Mouse (Mus musculus): ENCODE data around the gene Senp1.
A peak's percentile ranks its signal among the peaks of the same experiment; 100 is the strongest.

Gene Senp1

DNA sequence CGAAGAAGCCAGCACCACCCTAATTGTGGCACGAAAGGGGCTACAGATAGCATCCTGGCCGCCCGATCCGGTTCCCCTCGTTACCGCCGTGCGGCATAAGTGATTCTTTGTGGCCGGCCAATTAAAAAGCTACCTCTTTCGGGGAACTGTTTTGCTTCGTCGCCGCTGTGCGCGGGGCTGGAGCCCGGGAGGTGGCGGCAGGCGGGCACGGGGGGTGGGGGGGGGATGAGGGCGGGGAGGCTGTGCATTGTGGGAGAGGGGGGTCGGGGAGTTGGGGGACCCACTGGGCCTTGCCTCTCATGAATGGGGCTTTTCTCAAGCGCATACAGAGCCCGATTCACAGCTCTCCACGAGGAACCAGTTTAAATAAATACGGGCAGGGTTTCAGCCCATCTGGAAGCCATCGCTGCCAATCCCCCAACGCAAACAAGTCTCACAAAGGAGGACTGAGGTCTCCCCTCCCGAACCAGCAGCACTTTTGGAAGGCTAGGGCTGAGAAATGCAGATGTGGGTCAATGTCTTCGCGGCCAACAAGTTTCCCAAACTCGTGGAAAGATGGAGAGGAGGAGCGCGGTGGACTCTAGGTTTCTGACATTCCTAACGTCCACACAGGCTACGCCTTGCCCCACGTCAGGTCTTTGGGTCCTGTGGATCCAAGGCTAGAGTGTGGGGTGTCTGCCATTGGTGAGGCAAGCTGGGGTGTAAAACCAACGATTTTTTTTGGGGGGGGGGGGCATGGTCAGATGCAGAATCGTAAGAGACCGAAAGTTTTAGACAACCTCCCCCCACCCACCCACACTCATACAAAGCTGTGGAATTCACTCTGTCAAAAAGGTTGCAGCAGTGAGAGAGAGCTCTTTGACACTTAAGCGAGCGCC, 91.2 kb downstream of the Senp1 start:
- no peak for DNase-seq (ENCODE audit: low spot score)

- no peak for DNase-seq (ENCODE audit: low spot score)
Measured at GRCm38 (mm10) chr15:98001321-98002112, 92.0 kb downstream of the Senp1 start.

DNA sequence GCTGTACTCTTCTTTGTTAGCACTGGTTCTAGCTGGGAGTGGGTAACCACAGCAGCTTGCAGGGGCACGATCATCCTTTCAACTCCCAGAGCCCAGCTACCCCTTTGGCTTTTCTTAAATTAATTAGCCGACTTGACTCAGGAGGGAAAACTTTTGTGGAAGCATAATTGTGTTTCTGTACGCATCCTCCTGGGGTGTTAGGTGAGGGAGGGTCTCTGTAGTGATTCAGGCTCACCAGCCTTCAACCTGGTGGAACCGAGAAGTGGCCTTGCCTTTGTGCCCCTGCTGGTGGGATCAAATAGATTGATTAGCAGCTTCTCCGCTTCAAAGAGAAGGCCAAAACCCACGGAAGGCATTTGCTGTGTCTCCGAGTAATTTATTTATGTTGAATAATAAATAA, 93.6 kb downstream of the Senp1 start:
- no peak for DNase-seq (ENCODE audit: low spot score)

- DNase-seq (ENCODE audit: low spot score) = no peak
Measured at GRCm38 (mm10) chr15:97999546-97999945, 94.0 kb downstream of the Senp1 start.

DNA sequence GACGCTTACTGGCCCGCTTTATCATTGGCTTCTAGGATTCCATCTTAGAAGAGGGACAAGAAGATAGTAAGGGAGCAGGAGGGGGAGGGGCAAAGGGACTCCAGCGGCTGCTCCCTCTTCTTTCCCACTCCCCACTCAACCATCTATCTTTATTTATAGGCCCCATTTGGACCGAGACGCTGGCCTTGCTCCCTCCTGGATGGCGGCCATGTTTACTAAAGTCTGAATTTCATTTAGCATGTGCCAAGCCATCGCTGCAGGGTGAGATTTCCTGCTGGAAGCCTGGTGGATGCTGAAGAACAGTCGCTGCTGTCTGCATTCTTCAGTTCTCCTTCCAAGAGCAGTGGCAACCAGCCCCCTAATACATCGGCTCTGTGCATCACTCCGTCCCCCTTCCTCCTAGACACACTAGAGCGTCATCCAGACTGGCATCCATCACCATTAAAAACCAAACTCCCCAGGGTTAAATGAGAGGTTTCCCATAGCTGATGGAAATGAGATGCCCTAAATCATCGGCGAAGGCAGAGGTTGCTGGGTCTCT, 96.8 kb downstream of the Senp1 start:
- no peak for DNase-seq (ENCODE audit: low spot score)

DNA sequence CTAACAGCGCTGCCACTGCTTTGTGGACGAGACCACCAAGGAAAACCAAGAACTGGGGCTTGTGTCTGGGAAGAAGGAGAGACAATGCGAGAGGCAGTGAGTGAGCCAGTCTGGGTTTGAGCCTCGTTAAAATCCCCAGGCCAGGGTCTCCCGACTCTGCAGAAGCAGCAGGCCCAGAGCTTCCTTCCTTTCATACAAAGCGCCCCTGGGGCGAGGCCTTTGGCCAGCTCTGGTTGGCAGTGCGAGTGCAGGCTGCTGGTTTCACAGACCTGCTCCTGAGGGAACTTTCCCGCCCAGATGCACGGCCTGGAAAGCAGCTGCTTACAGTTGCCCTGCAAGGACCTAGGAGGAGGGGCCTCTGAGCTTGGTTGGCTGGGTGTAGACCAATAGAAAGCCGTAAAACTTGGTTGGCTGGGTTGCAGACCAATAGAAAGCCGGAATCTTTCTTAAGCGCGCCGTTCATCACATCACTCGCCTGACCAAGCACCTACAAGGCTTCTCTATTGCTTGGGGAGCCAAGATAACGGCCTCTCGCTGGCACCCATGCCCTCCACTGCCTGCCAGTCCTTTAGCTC, 100.7 kb downstream of the Senp1 start:
- DNase-seq (ENCODE audit: low spot score) = peak; percentile 74

- no peak for DNase-seq (ENCODE audit: low spot score)
Measured at GRCm38 (mm10) chr15:97992027-97992711, 101.4 kb downstream of the Senp1 start.

DNA sequence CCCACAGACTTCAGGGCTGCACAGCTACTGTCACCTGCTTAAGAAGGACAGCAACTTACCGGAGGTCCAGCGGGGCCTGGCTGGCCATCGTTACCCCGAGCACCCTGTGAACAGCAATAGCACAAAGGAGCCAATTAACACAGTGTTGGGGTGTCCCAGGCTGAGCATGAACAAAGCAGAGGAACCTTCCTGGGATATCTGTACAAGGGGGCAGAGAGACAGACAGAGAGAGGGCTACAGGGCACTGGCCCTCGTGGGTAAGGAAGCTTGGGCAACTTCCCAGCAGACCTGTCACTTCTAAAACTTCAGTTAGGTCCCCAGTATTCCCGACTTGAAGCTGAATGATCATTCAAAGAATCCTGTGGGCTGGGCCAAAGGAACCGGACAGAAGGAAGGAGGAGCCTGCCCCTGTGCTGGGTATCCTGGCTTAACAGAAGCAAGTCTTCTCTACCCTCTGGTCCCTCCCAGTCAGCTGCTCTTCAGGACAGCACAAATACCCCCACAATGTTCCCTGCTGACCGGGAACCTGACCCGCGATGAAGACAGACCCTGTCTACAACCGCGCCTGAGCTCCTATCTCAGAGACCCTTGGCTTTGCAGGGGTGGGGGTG, 102.2 kb downstream of the Senp1 start:
- no peak for DNase-seq (ENCODE audit: low spot score)

DNA sequence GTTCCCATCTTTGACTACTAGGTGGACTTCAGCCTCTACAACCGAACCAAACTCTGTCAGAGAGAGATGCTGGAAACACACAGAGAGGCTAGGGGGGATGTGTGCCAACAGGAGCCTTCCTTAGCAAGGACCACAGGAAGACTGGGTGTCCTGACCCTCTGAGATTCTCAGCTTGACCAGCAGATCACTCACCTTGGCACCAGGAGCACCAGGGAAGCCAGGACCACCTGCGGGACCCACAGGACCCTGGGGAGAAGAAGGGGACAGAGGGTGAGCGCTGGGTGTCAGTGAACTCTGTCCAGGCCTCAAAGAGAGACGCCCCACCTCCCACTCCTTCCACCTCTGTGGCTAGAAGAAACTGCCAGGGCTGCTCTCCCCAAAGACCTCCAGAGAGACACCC, 102.8 kb downstream of the Senp1 start:
- no peak for DNase-seq (ENCODE audit: low spot score)

DNA sequence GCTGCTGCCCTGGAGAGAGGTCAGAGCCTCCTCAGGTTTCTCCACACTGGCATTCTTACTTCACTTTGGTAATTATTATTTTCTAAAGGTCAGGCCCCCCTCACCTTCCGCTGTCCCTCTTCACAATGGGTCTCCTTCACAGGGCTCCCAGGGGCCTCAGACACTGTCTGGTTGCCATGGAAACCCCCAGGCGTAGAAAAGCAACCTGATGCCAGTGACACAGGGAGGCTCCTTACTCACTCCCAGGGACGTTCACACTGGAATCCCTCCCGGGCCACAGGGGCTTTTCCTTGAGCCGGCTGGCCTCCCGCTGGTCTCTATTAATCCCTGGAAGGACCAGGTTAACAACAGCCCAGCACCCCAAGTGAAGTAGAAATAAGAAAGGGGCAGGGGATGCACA, 103.4 kb downstream of the Senp1 start:
- DNase-seq (ENCODE audit: low spot score) = peak; percentile 22

DNA sequence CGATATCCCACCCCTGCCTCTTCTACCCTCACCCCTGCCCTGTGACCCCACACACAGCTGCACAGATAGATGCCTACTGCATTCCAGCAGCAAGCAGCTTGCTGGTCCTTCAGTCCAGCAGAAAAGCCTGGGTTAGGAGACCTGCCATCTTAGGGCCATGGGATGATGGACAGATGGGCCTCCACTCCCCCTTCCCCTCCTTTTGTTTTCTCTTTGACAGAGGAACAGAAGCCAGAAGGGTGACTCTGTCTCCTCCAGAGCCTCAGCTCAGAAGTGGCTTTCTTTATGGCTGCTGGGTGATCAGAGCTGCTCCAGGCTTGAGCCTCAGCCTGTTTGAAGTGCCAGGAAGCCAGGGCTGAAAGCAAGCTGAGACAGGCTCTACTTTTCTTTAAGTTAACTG, 104.0 kb downstream of the Senp1 start:
- no peak for DNase-seq (ENCODE audit: low spot score)

All from ovary, postnatal 36 days (tissue).